Mouse (Mus musculus) liver, adult 2 months (tissue): ENCODE measurements around the gene Aip. TPM values are rescaled to one million over a fixed set of nuclear protein-coding genes. Genes with fewer than 3 reads are reported as not detected.
A peak's percentile ranks its signal among the peaks of the same experiment; 100 is the strongest.

Experiments
- DNase-seq: peaks from one replicate; pipeline ENCODE4 v3.0.0-alpha.2; 2011; ENCODE audit warnings: low read depth, low spot score; ENCODE audit errors: extremely low read depth
- H3K27ac ChIP-seq: fragments of 200-500 bp; replicated peaks from 2 replicates; pipeline ENCODE4 v1.5.1; 2012; ENCODE audit warnings: low read depth, mild to moderate bottlenecking, control low read depth, inconsistent platforms, low read length; ENCODE audit not compliant: insufficient read depth
- H3K27me3 ChIP-seq: fragments of 200-500 bp; 2 replicates; pipeline ENCODE4 v1.6.1; 2012; ENCODE audit warnings: mild to moderate bottlenecking, moderate library complexity, low read length, inconsistent platforms; ENCODE audit not compliant: control insufficient read depth, insufficient read depth
- H3K36me3 ChIP-seq: fragments of 200-500 bp; 2 replicates; pipeline ENCODE4 v1.6.1; 2012; ENCODE audit warnings: low read length, inconsistent platforms; ENCODE audit not compliant: control insufficient read depth, insufficient read depth
- H3K4me1 ChIP-seq: fragments of 200-500 bp; 2 replicates; pipeline ENCODE4 v1.6.1; 2011; ENCODE audit warnings: low read length; ENCODE audit not compliant: control insufficient read depth, insufficient read depth
- H3K4me3 ChIP-seq: fragments of 200-500 bp; 2 replicates; pipeline ENCODE4 v1.5.1; 2011; ENCODE audit warnings: low read depth, mild to moderate bottlenecking, control low read depth, low read length, moderate library complexity; ENCODE audit not compliant: insufficient read depth
- H3K79me2 ChIP-seq: fragments of 200-500 bp; 2 replicates; pipeline ENCODE4 v1.6.1; 2012; ENCODE audit warnings: inconsistent platforms, mild to moderate bottlenecking, low read length, moderate library complexity; ENCODE audit not compliant: control insufficient read depth, insufficient read depth
- H3K9ac ChIP-seq: fragments of 200-500 bp; 2 replicates; pipeline ENCODE4 v1.6.1; 2012; ENCODE audit warnings: low read depth, mild to moderate bottlenecking, control low read depth, inconsistent platforms, low read length
- CTCF ChIP-seq: fragments of 200-500 bp; IDR thresholded peaks from 2 replicates; pipeline ENCODE4 v1.5.1; 2011; ENCODE audit warnings: low read depth, low read length, control low read depth
- POLR2A ChIP-seq: fragments of 200-500 bp; IDR thresholded peaks from 2 replicates; pipeline ENCODE4 v1.6.1; 2011; ENCODE audit warnings: low read length, control low read depth; ENCODE audit not compliant: insufficient read depth; ENCODE audit errors: extremely low read depth
- WGBS: fragments of 180-500 bp; shearing (Covaris S2); methylation state at CpG from one replicate; pipeline ENCODE4 v1.1.7; 2018; 5-methylcytosine and 5-hydroxymethylcytosine counted together
- polyA plus RNA-seq: library from polyadenylated mRNA; depleted of rRNA; stranded (reverse); fragments of >200 nt; gene quantifications from 2 replicates; pipeline ENCODE4 v1.2.3, GENCODE M21; 2012
- total RNA-seq: library from RNA; depleted of rRNA; stranded (reverse); fragments of >200 nt; gene quantifications from 2 replicates; pipeline ENCODE4 v1.2.3, GENCODE M21; 2014

Aip gene
- total and polyA plus RNA-seq, 2 experiments, result 16.5 to 30.0 TPM

GRCm38 (mm10) chr19:4098426-4098825 lies 27.2 kb downstream of the Aip start:
- 21% methylated on average over 13 of the region's 13 CpGs for WGBS
- Histone ChIP-seq H3K4me1 (peaks cover 26% of the 10 kb centered on the region), H3K27ac (peak overlapping the region; percentile 29; the same call in 1 of the 2 replicates), H3K36me3 (no peaks in the 10 kb centered on the region), H3K4me3 (peak overlapping the region; percentile 3; the same call in 1 of the 2 replicates), H3K9ac (0 out of 2 replicates have a peak overlapping the region, but pooled peaks have one; percentile 18), H3K79me2 (no peaks in the 10 kb centered on the region), H3K27me3 (no peaks in the 10 kb centered on the region)
- no peak for TF ChIP-seq CTCF
- peak; percentile 55 for DNase-seq

- peak; percentile 90 for DNase-seq
- no peaks in the 10 kb centered on the region for H3K36me3 ChIP-seq
- peak overlapping the region; percentile 78 for H3K4me3 ChIP-seq
- H3K27ac ChIP-seq, result peak overlapping the region; percentile 88
- 1% methylated on average over 21 of the region's 21 CpGs for WGBS
- TF ChIP-seq POLR2A, result no peak
- no peak for TF ChIP-seq CTCF
- H3K27me3 ChIP-seq, result no peaks in the 10 kb centered on the region
- peaks cover 26% of the 10 kb centered on the region for H3K4me1 ChIP-seq
- no peaks in the 10 kb centered on the region for H3K79me2 ChIP-seq
- H3K9ac ChIP-seq, result peak overlapping the region; percentile 83
Measured at GRCm38 (mm10) chr19:4097441-4097825, 28.2 kb downstream of the Aip start.

DNA sequence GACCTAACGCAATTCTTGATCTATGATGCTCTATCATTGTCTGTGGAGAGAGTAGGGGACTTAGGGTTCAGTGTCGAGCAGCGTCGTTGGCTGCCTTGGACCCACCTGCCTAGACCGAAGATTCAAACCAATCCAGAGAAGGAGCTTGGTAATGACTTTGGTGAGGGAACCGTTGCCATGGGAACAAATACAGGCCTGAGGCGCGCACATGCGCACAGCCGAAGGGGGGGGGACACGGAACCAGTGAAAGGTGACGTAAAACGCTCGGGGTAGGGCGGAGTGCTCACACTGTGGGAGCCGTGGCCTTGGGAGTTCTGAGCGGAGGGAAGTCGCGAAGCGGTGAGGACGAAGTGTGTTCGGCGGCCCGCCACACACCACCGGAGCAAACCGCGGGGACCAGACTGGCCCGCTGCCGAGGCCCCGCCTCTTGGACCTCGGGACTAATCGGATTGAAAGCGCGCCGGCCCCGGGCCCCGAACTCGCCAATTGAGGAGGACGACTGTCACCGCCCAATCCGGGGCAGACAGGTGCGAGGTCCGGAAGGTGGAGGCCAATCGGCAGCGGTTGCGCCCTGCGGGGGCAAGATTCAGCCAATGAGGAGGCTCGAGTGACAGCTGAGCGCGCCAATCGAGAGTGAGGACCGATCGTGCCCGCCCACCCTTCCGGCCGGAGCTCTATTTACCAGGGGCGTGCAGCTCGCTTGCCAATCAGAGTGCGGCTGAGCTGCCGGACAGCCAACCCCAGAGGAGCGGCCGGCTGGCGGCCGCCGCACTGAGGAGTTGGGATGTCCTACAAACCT lies 28.8 kb downstream of the Aip start, which contains the start of gene Cdk2ap2:
Cdk2ap2 (plus strand) TSS at position 541 of the 799 bp plus-strand sequence.
- peak; percentile 86 for TF ChIP-seq POLR2A
- no peak for TF ChIP-seq CTCF
- H3K79me2 ChIP-seq, result no peaks in the 10 kb centered on the region
- H3K4me1 ChIP-seq, result peaks cover 26% of the 10 kb centered on the region
- H3K36me3 ChIP-seq, result no peaks in the 10 kb centered on the region
- H3K27ac ChIP-seq, result peak within 1 kb of the TSS; percentile 96
- under 1% methylated on average over 65 of the region's 65 CpGs for WGBS
- peak within 1 kb of the TSS; percentile 87 for H3K9ac ChIP-seq
- peak; percentile 93 for DNase-seq
- H3K27me3 ChIP-seq, result no peaks in the 10 kb centered on the region
- H3K4me3 ChIP-seq, result peak within 1 kb of the TSS; percentile 88

DNA sequence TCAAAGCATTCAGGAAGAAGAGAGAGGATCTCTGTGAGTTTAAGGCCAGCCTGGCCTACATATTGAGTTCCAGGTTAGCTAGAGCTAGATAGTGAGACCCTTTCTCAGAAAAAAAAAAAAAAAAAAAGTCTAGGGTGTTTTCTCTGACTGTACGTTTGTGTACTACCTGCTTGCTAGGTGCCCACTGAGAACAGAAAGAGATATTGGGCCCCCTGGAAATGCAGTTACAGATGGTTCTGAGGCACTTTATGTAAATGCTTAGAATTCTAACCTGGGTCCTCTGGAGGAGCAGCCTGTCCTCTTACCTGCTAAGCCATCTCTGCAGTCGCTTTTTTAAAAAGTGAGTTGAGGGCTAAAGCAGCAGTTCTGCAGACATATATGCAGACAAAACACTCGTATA lies 29.9 kb downstream of the Aip start:
- no peak for TF ChIP-seq POLR2A
- TF ChIP-seq CTCF, result no peak
- Histone ChIP-seq H3K27me3 (no peaks in the 10 kb centered on the region), H3K36me3 (no peaks in the 10 kb centered on the region), H3K79me2 (no peaks in the 10 kb centered on the region), H3K27ac (no peak overlapping the region), H3K4me3 (no peak overlapping the region), H3K9ac (no peak overlapping the region), H3K4me1 (peaks cover 26% of the 10 kb centered on the region)
- DNase-seq, result no peak
- 89% methylated on average over 3 of the region's 3 CpGs for WGBS

GRCm38 (mm10) chr19:4094774-4095303 lies 30.8 kb downstream of the Aip start:
- WGBS, result 82% methylated on average over 5 of the region's 5 CpGs
- Histone ChIP-seq H3K27ac (no peak overlapping the region), H3K9ac (no peak overlapping the region), H3K4me3 (no peak overlapping the region), H3K27me3 (no peaks in the 10 kb centered on the region), H3K4me1 (peaks cover 22% of the 10 kb centered on the region), H3K36me3 (no peaks in the 10 kb centered on the region), H3K79me2 (no peaks in the 10 kb centered on the region)
- DNase-seq, result no peak
- no peak for TF ChIP-seq CTCF
- no peak for TF ChIP-seq POLR2A

DNA sequence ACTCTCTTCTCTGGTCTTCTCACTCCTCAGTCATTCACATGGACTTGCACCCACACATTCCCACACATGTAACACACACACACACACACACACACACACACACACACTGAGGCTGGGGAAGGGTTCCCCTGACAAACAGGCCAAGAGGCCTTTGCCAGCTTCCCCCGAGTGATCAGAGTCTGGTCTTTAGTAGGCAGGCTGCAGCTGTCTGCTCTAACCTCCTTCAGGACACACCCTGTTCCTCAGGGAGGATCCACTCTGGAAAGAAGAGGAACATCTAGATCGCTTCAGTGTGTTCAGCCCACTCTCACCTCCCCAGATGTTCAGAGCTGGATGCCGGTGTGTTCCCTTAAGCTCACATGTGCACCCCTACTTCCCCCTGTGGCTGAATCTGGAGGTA lies 31.3 kb downstream of the Aip start:
- Histone ChIP-seq H3K27ac (no peak overlapping the region), H3K36me3 (no peaks in the 10 kb centered on the region), H3K79me2 (no peaks in the 10 kb centered on the region), H3K4me1 (peaks cover 19% of the 10 kb centered on the region), H3K4me3 (no peak overlapping the region), H3K27me3 (no peaks in the 10 kb centered on the region), H3K9ac (no peak overlapping the region)
- DNase-seq, result no peak
- TF ChIP-seq CTCF (no peak), POLR2A (no peak)
- WGBS, result 92% methylated on average over 3 of the region's 3 CpGs
